Mouse (Mus musculus) hindbrain, embryonic 13.5 days (tissue): ENCODE measurements at regions not wholly inside any gene's neighbourhood (a gene's known extent, or its start where the extent isn't known, plus 50 kb on each side); places are given as distances from the start of the nearest gene placed in this dataset.
A peak's percentile ranks its signal among the peaks of the same experiment; 100 is the strongest.
"Not testable (repeated sequence)": the region's sequence is repeated elsewhere in the genome, so short reads cannot be mapped to it uniquely, and the experiment has no call there.

ENCODE experiments used
- ATAC-seq: fragments of 200-750 bp; cut with Nextera tagmentation; 2 replicates; pipeline ENCODE4 v1.8.0; 2017; ENCODE audit warnings: moderate TSS enrichment; ENCODE audit not compliant: low FRiP score
- H3K27ac ChIP-seq: fragments of 300-500 bp; sonication (generic); 2 replicates; pipeline ENCODE4 v1.5.1; 2015; ENCODE audit warnings: inconsistent platforms, mild to moderate bottlenecking, moderate library complexity
- H3K27me3 ChIP-seq: fragments of 300-500 bp; sonication (generic); 2 replicates; pipeline ENCODE4 v1.6.1; 2015; ENCODE audit warnings: mild to moderate bottlenecking, inconsistent platforms
- H3K36me3 ChIP-seq: fragments of 300-500 bp; sonication (generic); 2 replicates; pipeline ENCODE4 v1.6.1; 2015; ENCODE audit warnings: mild to moderate bottlenecking, inconsistent platforms
- H3K4me1 ChIP-seq: fragments of 300-500 bp; sonication (generic); replicated peaks from 2 replicates; pipeline ENCODE4 v1.6.1; 2015; ENCODE audit warnings: inconsistent platforms
- H3K4me2 ChIP-seq: fragments of 300-500 bp; sonication (generic); 2 replicates; pipeline ENCODE4 v1.6.1; 2015; ENCODE audit warnings: inconsistent platforms, mild to moderate bottlenecking, moderate library complexity
- H3K4me3 ChIP-seq: fragments of 300-500 bp; sonication (generic); 2 replicates; pipeline ENCODE4 v1.5.1; 2015; ENCODE audit warnings: mild to moderate bottlenecking, inconsistent platforms
- H3K9ac ChIP-seq: fragments of 300-500 bp; sonication (generic); 2 replicates; pipeline ENCODE4 v1.6.1; 2015; ENCODE audit warnings: mild to moderate bottlenecking, inconsistent platforms
- H3K9me3 ChIP-seq: fragments of 300-500 bp; sonication (generic); 2 replicates; pipeline ENCODE4 v1.6.1; 2016; ENCODE audit warnings: inconsistent platforms
- WGBS: fragments of 180-500 bp; shearing (Covaris S2); methylation state at CpG from one replicate; pipeline ENCODE4 v1.1.7; 2015; 5-methylcytosine and 5-hydroxymethylcytosine counted together

- H3K4me1 ChIP-seq, H3K9ac ChIP-seq, H3K27ac ChIP-seq, H3K9me3 ChIP-seq, H3K4me2 ChIP-seq, H3K36me3 ChIP-seq, ATAC-seq, H3K4me3 ChIP-seq, H3K27me3 ChIP-seq: not testable (repeated sequence)
- 99% methylated on average over 2 of the region's 2 CpGs for WGBS
Measured at GRCm38 (mm10) chr1:23316288-23316687, 81.3 kb downstream of the Ogfrl1 start.

GRCm38 (mm10) chr1:23314863-23315262 is 82.7 kb downstream of the Ogfrl1 start:
- not testable (repeated sequence) for H3K9me3 ChIP-seq, H3K4me1 ChIP-seq, ATAC-seq, H3K27me3 ChIP-seq, H3K4me3 ChIP-seq, H3K36me3 ChIP-seq, H3K27ac ChIP-seq, H3K9ac ChIP-seq, H3K4me2 ChIP-seq
- 89% methylated on average over 2 of the region's 2 CpGs for WGBS

GRCm38 (mm10) chr1:23292718-23293117 is 104.9 kb downstream of the Ogfrl1 start:
- Histone ChIP-seq H3K9ac (no peak overlapping the region), H3K27ac (no peak overlapping the region), H3K27me3 (no peaks in the 10 kb centered on the region), H3K36me3 (peaks cover 3% of the 10 kb centered on the region; the same call in 1 of the 2 replicates), H3K4me3 (no peak overlapping the region), H3K9me3 (no peaks in the 10 kb centered on the region), H3K4me2 (no peak overlapping the region), H3K4me1 (no peaks in the 10 kb centered on the region)
- WGBS: 98% methylated on average over 1 of the region's 1 CpGs
- no peak for ATAC-seq

- H3K27me3 ChIP-seq: no peaks in the 10 kb centered on the region
- no peak overlapping the region for H3K4me3 ChIP-seq
- 26% methylated on average over 4 of the region's 4 CpGs for WGBS
- no peak overlapping the region for H3K27ac ChIP-seq
- no peaks in the 10 kb centered on the region for H3K4me1 ChIP-seq
- ATAC-seq: no peak; the same call in 1 of the 2 replicates
- H3K4me2 ChIP-seq: no peak overlapping the region
- no peaks in the 10 kb centered on the region for H3K9me3 ChIP-seq
- H3K36me3 ChIP-seq: peaks cover 3% of the 10 kb centered on the region; the same call in 1 of the 2 replicates
- H3K9ac ChIP-seq: no peak overlapping the region
Measured at GRCm38 (mm10) chr1:23286741-23287140, 110.8 kb downstream of the Ogfrl1 start.

- ATAC-seq: no peak
- Histone ChIP-seq H3K4me2 (no peak overlapping the region), H3K4me1 (no peaks in the 10 kb centered on the region), H3K9me3 (no peaks in the 10 kb centered on the region), H3K4me3 (no peak overlapping the region), H3K27ac (no peak overlapping the region), H3K36me3 (0 out of 2 replicates have a peak, but pooled peaks cover 3% of the 10 kb centered on the region), H3K27me3 (no peaks in the 10 kb centered on the region), H3K9ac (no peak overlapping the region)
- 91% methylated on average over 4 of the region's 4 CpGs for WGBS
Measured at GRCm38 (mm10) chr1:23282870-23283219, 114.7 kb downstream of the Ogfrl1 start.

GRCm38 (mm10) chr1:23282215-23282869 is 115.2 kb downstream of the Ogfrl1 start:
- Histone ChIP-seq H3K27ac (no peak overlapping the region), H3K4me2 (no peak overlapping the region), H3K4me3 (no peak overlapping the region), H3K4me1 (no peaks in the 10 kb centered on the region), H3K9ac (no peak overlapping the region), H3K36me3 (0 out of 2 replicates have a peak, but pooled peaks cover 3% of the 10 kb centered on the region), H3K27me3 (no peaks in the 10 kb centered on the region), H3K9me3 (no peaks in the 10 kb centered on the region)
- ATAC-seq: no peak
- WGBS: 95% methylated on average over 2 of the region's 2 CpGs

- no peak for ATAC-seq
- Histone ChIP-seq H3K4me3 (no peak overlapping the region), H3K36me3 (0 out of 2 replicates have a peak, but pooled peaks cover 3% of the 10 kb centered on the region), H3K9ac (no peak overlapping the region), H3K4me1 (no peaks in the 10 kb centered on the region), H3K4me2 (no peak overlapping the region), H3K9me3 (no peaks in the 10 kb centered on the region), H3K27me3 (no peaks in the 10 kb centered on the region), H3K27ac (no peak overlapping the region)
- WGBS: 95% methylated on average over 2 of the region's 2 CpGs
Measured at GRCm38 (mm10) chr1:23279827-23280226, 117.7 kb downstream of the Ogfrl1 start.

- Histone ChIP-seq H3K9me3 (no peaks in the 10 kb centered on the region), H3K4me1 (peaks cover 9% of the 10 kb centered on the region; the same call in 1 of the 2 replicates), H3K4me2 (no peak overlapping the region), H3K27me3 (no peaks in the 10 kb centered on the region), H3K27ac (no peak overlapping the region), H3K36me3 (no peaks in the 10 kb centered on the region), H3K4me3 (no peak overlapping the region), H3K9ac (no peak overlapping the region)
- no peak for ATAC-seq
- 73% methylated on average over 6 of the region's 6 CpGs for WGBS
Measured at GRCm38 (mm10) chr1:23272077-23272476, 125.5 kb downstream of the Ogfrl1 start.

- WGBS: 50% methylated on average over 6 of the region's 6 CpGs
- Histone ChIP-seq H3K4me2 (no peak overlapping the region), H3K4me1 (peaks cover 9% of the 10 kb centered on the region; the same call in 1 of the 2 replicates), H3K9ac (no peak overlapping the region), H3K27ac (0 out of 2 replicates have a peak overlapping the region, but pooled peaks have one; percentile 30), H3K4me3 (no peak overlapping the region), H3K27me3 (no peaks in the 10 kb centered on the region), H3K36me3 (no peaks in the 10 kb centered on the region), H3K9me3 (no peaks in the 10 kb centered on the region)
- ATAC-seq: no peak
Measured at GRCm38 (mm10) chr1:23270910-23271822, 126.4 kb downstream of the Ogfrl1 start.

GRCm38 (mm10) chr1:23268062-23268461 is 129.5 kb downstream of the Ogfrl1 start:
- no peaks in the 10 kb centered on the region for H3K9me3 ChIP-seq
- H3K4me2 ChIP-seq: no peak overlapping the region
- no peak overlapping the region for H3K27ac ChIP-seq
- no peaks in the 10 kb centered on the region for H3K27me3 ChIP-seq
- no peak overlapping the region for H3K9ac ChIP-seq
- ATAC-seq: no peak
- no peaks in the 10 kb centered on the region for H3K36me3 ChIP-seq
- H3K4me1 ChIP-seq: peaks cover 17% of the 10 kb centered on the region
- no peak overlapping the region for H3K4me3 ChIP-seq

GRCm38 (mm10) chr1:23265556-23266232 is 131.9 kb downstream of the Ogfrl1 start:
- Histone ChIP-seq H3K9ac (no peak overlapping the region), H3K4me1 (peaks cover 8% of the 10 kb centered on the region), H3K4me2 (no peak overlapping the region), H3K4me3 (no peak overlapping the region), H3K27me3 (no peaks in the 10 kb centered on the region), H3K27ac (no peak overlapping the region), H3K9me3 (no peaks in the 10 kb centered on the region), H3K36me3 (no peaks in the 10 kb centered on the region)
- ATAC-seq: no peak
- WGBS: 75% methylated on average over 3 of the region's 3 CpGs

GRCm38 (mm10) chr1:23264251-23264650 is 133.3 kb downstream of the Ogfrl1 start:
- Histone ChIP-seq H3K4me3 (no peak overlapping the region), H3K4me2 (no peak overlapping the region), H3K9ac (no peak overlapping the region), H3K27me3 (no peaks in the 10 kb centered on the region), H3K9me3 (no peaks in the 10 kb centered on the region), H3K36me3 (no peaks in the 10 kb centered on the region), H3K27ac (no peak overlapping the region), H3K4me1 (peaks cover 12% of the 10 kb centered on the region)
- 62% methylated on average over 3 of the region's 3 CpGs for WGBS
- ATAC-seq: no peak
